ENCODE assay signal across 8 mouse cellular contexts in the genomic region with DNA sequence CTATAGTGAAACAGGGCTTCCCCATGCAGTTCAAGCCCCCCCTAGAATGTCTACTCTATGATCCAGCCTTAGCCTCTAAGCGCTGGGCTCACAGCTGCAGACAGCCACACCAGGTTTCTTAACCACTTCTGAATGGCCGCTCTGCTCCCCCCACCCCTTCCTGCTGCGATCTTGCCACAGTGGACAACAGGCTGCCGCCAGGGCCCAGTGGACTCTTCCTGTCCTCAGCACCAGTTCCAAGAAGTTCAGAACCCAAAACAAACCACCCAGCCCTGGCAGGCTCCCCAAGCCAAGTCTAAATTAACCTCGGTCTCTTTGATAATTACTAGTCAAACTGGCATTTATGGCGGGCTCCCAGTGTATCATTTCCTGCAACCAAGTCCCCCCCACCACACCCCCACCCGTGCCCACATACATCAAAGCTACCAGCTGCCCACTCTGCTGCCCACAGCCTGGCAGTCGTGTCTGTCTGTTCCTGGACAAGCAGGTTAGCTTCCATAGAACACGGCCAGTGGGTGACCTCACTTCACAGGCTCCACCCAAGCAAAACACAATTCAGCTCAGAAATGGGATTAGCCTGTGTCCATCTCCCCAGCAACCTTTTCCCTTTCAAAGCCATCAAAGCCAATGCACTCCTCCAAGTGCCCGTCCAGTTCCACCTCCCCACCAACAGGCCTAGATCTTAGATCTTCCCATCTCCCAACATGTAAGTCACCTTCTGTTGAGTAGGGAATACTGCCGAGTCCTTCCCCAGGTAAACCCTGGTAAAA. TPM values are rescaled to one million over a fixed set of nuclear protein-coding genes. Genes with fewer than 3 reads are reported as not detected.
A peak's percentile ranks its signal among the peaks of the same experiment; 100 is the strongest.
DNase-seq lines count a peak whose midpoint lies in the region; ATAC-seq and TF ChIP-seq lines count a peak whose summit lies in the region.

No protein-coding gene starts in this region.

- no peak overlapping the region for H3K27ac ChIP-seq in CH12.LX (ENCODE audit: insufficient read depth, low read depth)
- no peak overlapping the region for H3K27ac ChIP-seq in forebrain, embryonic 15.5 days (replicated peaks)

- H3K4me1 ChIP-seq in CH12.LX (ENCODE audit: control insufficient read depth in 1 of 2, insufficient read depth in 2 of 2) = peaks cover 8 to 44% of the 10 kb centered on the region in 2 experiments
- H3K4me1 ChIP-seq in forebrain, embryonic 15.5 days = peaks cover 55% of the 10 kb centered on the region

- no peak for TF ChIP-seq RAD21 in CH12.LX (IDR thresholded peaks at IDR 0.05; ENCODE audit: low read depth, low read length)

- H3K36me3 ChIP-seq in CH12.LX (replicated peaks in 1 of 2; ENCODE audit: control insufficient read depth in 1 of 2, insufficient read depth in 1 of 2, low read length in 1 of 2) (peaks cover 21 to 68% of the 10 kb centered on the region in 2 experiments), myocyte (ENCODE audit: control insufficient read depth, insufficient read depth) (no peaks in the 10 kb centered on the region)
- peaks cover 18% of the 10 kb centered on the region for H3K36me3 ChIP-seq in forebrain, embryonic 15.5 days

- H3ac ChIP-seq in myocyte (ENCODE audit: control insufficient read depth, insufficient read length) = peak overlapping the region; percentile 38

- H3K27me3 ChIP-seq in CH12.LX (replicated peaks) (no peaks in the 10 kb centered on the region), myocyte (ENCODE audit: control insufficient read depth, insufficient read depth, insufficient read length) (no peaks in the 10 kb centered on the region)
- H3K27me3 ChIP-seq in forebrain, embryonic 15.5 days = no peaks in the 10 kb centered on the region

- peak overlapping the region; percentile 71 for H3K4me2 ChIP-seq in CH12.LX (ENCODE audit: insufficient read depth, low read depth, poor library complexity, severe bottlenecking)
- H3K4me2 ChIP-seq in forebrain, embryonic 15.5 days (replicated peaks) = peak overlapping the region; percentile 95
- H3K4me2 ChIP-seq in myocyte (ENCODE audit: low read depth) = peak overlapping the region; percentile 97

- no peak for TF ChIP-seq POLR2A in CH12.LX (IDR thresholded peaks at IDR 0.05; ENCODE audit: low read depth, low read length)
- no peak for TF ChIP-seq POLR2A in myocyte (IDR thresholded peaks at IDR 0.05; ENCODE audit: insufficient read length, low read depth)

- no peak for TF ChIP-seq CTCF in CH12.LX (conservative IDR thresholded peaks at IDR 0.05 in 1 of 2, IDR thresholded peaks at IDR 0.05 in 1 of 2; ENCODE audit: low read depth in 2 of 2, low read length in 2 of 2)

- WGBS in forebrain, embryonic 15.5 days = 25% methylated on average over 11 of the region's 11 CpGs

- TF ChIP-seq EP300 in CH12.LX (IDR thresholded peaks at IDR 0.05; ENCODE audit: low read length) = no peak

- peaks cover 51% of the 10 kb centered on the region for H3K79me2 ChIP-seq in CH12.LX (replicated peaks; ENCODE audit: control insufficient read depth, extremely low read depth, insufficient read depth, poor library complexity, severe bottlenecking)
- peaks cover 58% of the 10 kb centered on the region for H3K79me2 ChIP-seq in myocyte (ENCODE audit: control insufficient read depth, insufficient read depth)

- dilution Hi-C loops in CH12.LX (cut with MboI; ENCODE audit: extremely low pct_ligation_motif_present, extremely low pct_unique_long_range_greater_than_20kb, low sequenced_read_pairs) = no loop called here

- ATAC-seq in forebrain, embryonic 15.5 days (replicated peaks) = no peak

- H3K9me3 ChIP-seq in CH12.LX (replicated peaks; ENCODE audit: low read length) = peaks cover 13% of the 10 kb centered on the region
- no peaks in the 10 kb centered on the region for H3K9me3 ChIP-seq in forebrain, embryonic 15.5 days

- peak overlapping the region; percentile 93 for H3K9ac ChIP-seq in CH12.LX (ENCODE audit: insufficient read depth, low read depth)
- peak overlapping the region; percentile 91 for H3K9ac ChIP-seq in forebrain, embryonic 15.5 days (replicated peaks)

- DNase-seq in cerebellum, adult 9-11 months = peak; percentile 52
- no peak for DNase-seq in cerebellum, postnatal 36 days
- no peak for DNase-seq in CH12.LX (ENCODE audit: extremely low read depth)
- peak; percentile 18 to 62 for DNase-seq in kidney, postnatal 25 days
- DNase-seq in thymus, postnatal 4 days = no peak
- no peak for DNase-seq in frontal cortex, postnatal 36 days (ENCODE audit: low spot score in 2 of 2)

- peak overlapping the region; percentile 88 to 98 (median 91) for H3K4me3 ChIP-seq in CH12.LX (replicated peaks in 1 of 3; ENCODE audit: low read depth in 2 of 3, low read length in 2 of 3, poor library complexity in 1 of 3)
- peak overlapping the region; percentile 77 for H3K4me3 ChIP-seq in forebrain, embryonic 15.5 days
- H3K4me3 ChIP-seq in myocyte = peak overlapping the region; percentile 85

- in situ Hi-C loops in CH12.LX (cut with MboI; ENCODE audit: low pct_ligation_motif_present, low pct_unique_long_range_greater_than_20kb, low sequenced_read_pairs) = loop anchor here (25.0 kb wide), 1 partner anchor 148 kb away; a partner anchor contains a TSS

TF ChIP-seq in CH12.LX, 34 proteins besides CTCF, POLR2A, EP300 and RAD21:
- TF ChIP-seq ELF1 (IDR thresholded peaks at IDR 0.05; ENCODE audit: low read depth, low read length) (no peak), SIN3A (IDR thresholded peaks at IDR 0.05; ENCODE audit: low read length) (peak; percentile 29; the same call in 1 of the 2 replicates), PAX5 (IDR thresholded peaks at IDR 0.05; ENCODE audit: low read length) (no peak), CHD2 (IDR thresholded peaks at IDR 0.05; ENCODE audit: low read length) (no peak)
TF ChIP-seq in CH12.LX: peak in this region for 1.

TF ChIP-seq in myocyte, 11 proteins besides CTCF, POLR2A, EP300 and RAD21:
- no peak for TF ChIP-seq MAX (IDR thresholded peaks at IDR 0.05; ENCODE audit: low read depth)
- no peak for TF ChIP-seq TCF3 (IDR thresholded peaks at IDR 0.05; ENCODE audit: insufficient read length, low read depth)
- TF ChIP-seq MYOG (IDR thresholded peaks at IDR 0.05; ENCODE audit: control insufficient read depth in 1 of 3, insufficient read depth in 1 of 3, insufficient read length in 2 of 3, low read depth in 2 of 3) = no peak

RNA-seq across cellular contexts. Expression of a gene that starts 2.2 kb away (rescaled TPM):
- total RNA-seq in CH12.LX (2012; rRNA removed) (13.8 and 14.2 TPM in 2 replicates), CH12.LX (2014; rRNA removed) (7.3 and 7.7 TPM in 2 replicates)
- polyA plus RNA-seq in CH12.LX (2012; ENCODE audit: insufficient read length, low read depth) (15.7 and 16.5 TPM in 2 replicates), myocyte (2012; fragmentation: generic; extraction: Trizol) (48.4 TPM)
- polyA plus RNA-seq in forebrain, embryonic 15.5 days (2015; fragmentation: Nextera tagmentation; extraction: Ambion mirVana) = 37.8 and 40.5 TPM in 2 replicates

RNA-seq across cellular contexts. Expression of a gene that starts 16.4 kb away (rescaled TPM):
- total RNA-seq in CH12.LX (2012; rRNA removed) (26.5 and 30.0 TPM in 2 replicates), CH12.LX (2014; rRNA removed) (8.6 and 10.7 TPM in 2 replicates)
- polyA plus RNA-seq in CH12.LX (2012; ENCODE audit: insufficient read length, low read depth) (37.6 and 44.0 TPM in 2 replicates), myocyte (2012; fragmentation: generic; extraction: Trizol) (1.5 TPM)
- 0.19 and 0.57 TPM in 2 replicates for polyA plus RNA-seq in forebrain, embryonic 15.5 days (2015; fragmentation: Nextera tagmentation; extraction: Ambion mirVana)

RNA-seq across cellular contexts. Expression of a gene that starts 16.7 kb away (rescaled TPM):
- total RNA-seq in CH12.LX (2012; rRNA removed) (52.5 and 63.2 TPM in 2 replicates), CH12.LX (2014; rRNA removed) (89.6 and 101 TPM in 2 replicates)
- polyA plus RNA-seq in CH12.LX (2012; ENCODE audit: insufficient read length, low read depth) (59.3 and 64.4 TPM in 2 replicates), myocyte (2012; fragmentation: generic; extraction: Trizol) (89.8 TPM)
- 124 and 127 TPM in 2 replicates for polyA plus RNA-seq in forebrain, embryonic 15.5 days (2015; fragmentation: Nextera tagmentation; extraction: Ambion mirVana)

RNA-seq across cellular contexts. Expression of a gene that starts 43.0 kb away (rescaled TPM):
- total RNA-seq in CH12.LX (2012; rRNA removed) = 0.92 and 1.9 TPM in 2 replicates
- total RNA-seq in CH12.LX (2014; rRNA removed) = 0.59 and 1.1 TPM in 2 replicates
- 2.1 and 2.3 TPM in 2 replicates for polyA plus RNA-seq in CH12.LX (2012; ENCODE audit: insufficient read length, low read depth)
- polyA plus RNA-seq in forebrain, embryonic 15.5 days (2015; fragmentation: Nextera tagmentation; extraction: Ambion mirVana) = 0.66 and 0.75 TPM in 2 replicates
- 0.06 TPM for polyA plus RNA-seq in myocyte (2012; fragmentation: generic; extraction: Trizol)

RNA-seq across cellular contexts. Expression of a gene that starts 43.6 kb away (rescaled TPM):
- total RNA-seq in CH12.LX (2012; rRNA removed) = 43.4 and 45.4 TPM in 2 replicates
- total RNA-seq in CH12.LX (2014; rRNA removed) = 14.5 and 17.5 TPM in 2 replicates
- polyA plus RNA-seq in CH12.LX (2012; ENCODE audit: insufficient read length, low read depth) = 59.4 and 62.6 TPM in 2 replicates
- polyA plus RNA-seq in forebrain, embryonic 15.5 days (2015; fragmentation: Nextera tagmentation; extraction: Ambion mirVana) = 61.3 and 64.9 TPM in 2 replicates
- 14.8 TPM for polyA plus RNA-seq in myocyte (2012; fragmentation: generic; extraction: Trizol)

Comparison
In these comparisons a context has a peak if more than half of its experiments do, and no peak if none do; other contexts are left out.
1. DNase-seq: peak in cerebellum, adult 9-11 months (single experiment) and kidney, postnatal 25 days (2 of 2); none in cerebellum, postnatal 36 days (0 of 2), CH12.LX (single experiment), thymus, postnatal 4 days (single experiment) and frontal cortex, postnatal 36 days (0 of 2).
2. RNA of a gene that starts 16.4 kb away (polyA plus RNA-seq): 37.6 to 44.0 TPM in CH12.LX; 1.5 TPM in myocyte (single experiment) and 0.19 to 0.57 TPM in forebrain, embryonic 15.5 days; every median in the first group is over 10 times any median in the second.
3. Peak in every context shown above with its lines, with median percentiles within 50 percentile points of each other: H3K4me2 ChIP-seq and H3K4me3 ChIP-seq.